Mouse (Mus musculus) megakaryocyte, embryonic 14.5 days (primary cell): ENCODE measurements at regions not wholly inside any gene's neighbourhood (a gene's known extent, or its start where the extent isn't known, plus 50 kb on each side); places are given as distances from the start of the nearest gene placed in this dataset.
A peak's percentile ranks its signal among the peaks of the same experiment; 100 is the strongest.

Experiments used
- H3K27me3 ChIP-seq: replicated peaks from 2 replicates; pipeline ENCODE3; 2012; ENCODE audit warnings: inconsistent platforms
- H3K36me3 ChIP-seq: replicated peaks from 2 replicates; pipeline ENCODE3; 2012; ENCODE audit warnings: low read length, inconsistent platforms, mixed read lengths
- H3K4me1 ChIP-seq: 2 replicates; pipeline ENCODE4 v1.6.1; 2012; ENCODE audit warnings: inconsistent platforms
- H3K4me3 ChIP-seq: replicated peaks from 2 replicates; pipeline ENCODE3; 2012; ENCODE audit warnings: moderate library complexity, mild to moderate bottlenecking, inconsistent platforms
- H3K9me3 ChIP-seq: 2 replicates; pipeline ENCODE4 v1.6.1; 2012; ENCODE audit warnings: inconsistent platforms
- FLI1 ChIP-seq: IDR thresholded peaks from 2 replicates; pipeline ENCODE4 v1.6.1; 2012; ENCODE audit warnings: low read length, inconsistent platforms, mixed read lengths
- GATA1 ChIP-seq: IDR thresholded peaks from 3 replicates; pipeline ENCODE4 v1.6.1; 2012; ENCODE audit warnings: mixed read lengths, low read length, inconsistent platforms, borderline replicate concordance

DNA sequence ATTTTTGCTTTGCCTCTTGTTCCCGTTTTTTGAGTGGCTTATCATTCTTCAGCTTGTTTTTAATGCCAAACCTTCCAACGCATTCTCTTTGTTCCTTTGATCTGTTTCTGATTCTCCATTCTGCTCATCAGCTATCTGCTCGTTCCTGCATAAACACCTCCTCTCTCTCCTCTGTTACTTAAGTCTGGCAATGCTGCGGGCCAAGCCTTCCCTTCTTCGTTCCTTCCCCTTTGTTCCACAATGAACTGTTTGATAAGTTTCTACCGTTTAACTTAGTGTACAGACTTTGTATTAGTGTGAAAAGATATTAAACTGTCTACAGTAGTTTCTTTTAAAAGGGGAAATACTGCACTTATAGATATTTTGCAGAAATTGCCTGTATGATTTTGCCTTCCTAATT is 83.3 kb upstream of the Pik3r1 start:
- Histone ChIP-seq H3K4me3 (no peak overlapping the region), H3K36me3 (no peaks in the 10 kb centered on the region), H3K4me1 (no peaks in the 10 kb centered on the region), H3K27me3 (peaks cover 3% of the 10 kb centered on the region), H3K9me3 (no peaks in the 10 kb centered on the region)
- TF ChIP-seq FLI1 (no peak), GATA1 (no peak)

DNA sequence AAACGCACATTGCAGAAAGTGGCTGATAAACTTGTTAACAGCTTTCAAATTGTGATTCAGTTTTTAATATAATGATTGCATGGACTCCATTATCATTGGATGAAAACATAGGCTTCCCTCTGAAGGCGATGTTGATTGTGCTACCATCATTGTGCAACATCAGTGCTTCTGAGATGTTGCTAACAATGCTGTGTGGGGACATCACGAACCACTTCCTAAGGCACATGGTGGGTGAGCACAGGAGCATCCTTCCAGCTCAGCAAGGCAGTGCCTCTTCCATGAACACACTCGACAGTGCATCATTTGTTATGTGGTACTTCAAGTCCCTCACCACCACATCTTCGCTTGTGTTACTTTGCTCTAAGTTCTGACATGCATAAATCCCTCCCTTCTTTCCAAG is 84.9 kb upstream of the Pik3r1 start:
- no peaks in the 10 kb centered on the region for H3K4me1 ChIP-seq
- TF ChIP-seq FLI1, result no peak
- TF ChIP-seq GATA1, result no peak
- H3K9me3 ChIP-seq, result no peaks in the 10 kb centered on the region
- peaks cover 3% of the 10 kb centered on the region for H3K27me3 ChIP-seq
- H3K4me3 ChIP-seq, result peak overlapping the region; percentile 72
- H3K36me3 ChIP-seq, result no peaks in the 10 kb centered on the region

DNA sequence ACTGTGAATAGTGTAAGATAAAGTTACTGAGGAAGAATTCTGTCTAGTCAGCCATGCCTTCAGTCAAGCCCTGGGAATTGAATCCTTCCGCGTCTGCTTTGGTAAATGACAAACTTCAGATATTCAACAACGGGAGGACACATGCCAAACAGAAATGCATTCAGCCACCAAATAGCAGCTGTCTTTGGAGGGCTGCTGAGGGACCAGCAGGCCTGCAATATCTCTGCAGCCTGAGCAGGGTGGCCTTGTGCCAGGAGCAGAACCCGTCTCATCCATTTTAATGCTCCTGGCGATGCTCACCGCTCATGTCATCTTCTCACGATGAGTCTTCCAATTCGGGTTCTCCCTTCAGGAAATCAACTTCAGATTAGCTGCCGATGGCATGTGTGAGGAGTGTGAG is 87.1 kb upstream of the Pik3r1 start:
- Histone ChIP-seq H3K4me1 (no peaks in the 10 kb centered on the region), H3K27me3 (no peaks in the 10 kb centered on the region), H3K4me3 (no peak overlapping the region), H3K36me3 (no peaks in the 10 kb centered on the region), H3K9me3 (no peaks in the 10 kb centered on the region)
- TF ChIP-seq FLI1, result no peak
- TF ChIP-seq GATA1, result no peak

DNA sequence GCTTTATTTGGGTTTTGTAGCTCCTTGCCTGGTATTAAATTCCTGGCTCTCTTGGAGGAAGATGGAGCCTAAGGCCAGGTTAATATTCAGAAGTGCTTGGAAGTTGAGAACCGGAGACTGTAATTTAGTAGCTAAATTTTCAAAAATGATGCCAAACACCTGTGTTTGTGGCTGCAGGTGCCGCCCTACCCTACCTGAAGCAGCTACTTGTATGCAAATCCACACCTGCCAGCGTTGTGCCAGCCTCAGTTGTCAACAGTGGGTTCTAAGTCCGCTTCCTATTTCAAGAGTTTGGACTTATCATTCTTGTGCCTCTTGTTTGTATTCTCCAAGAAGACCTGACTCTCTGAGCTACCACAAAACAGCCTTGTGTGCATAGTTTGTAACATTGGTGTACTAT is 92.7 kb upstream of the Pik3r1 start:
- no peaks in the 10 kb centered on the region for H3K36me3 ChIP-seq
- H3K27me3 ChIP-seq, result no peaks in the 10 kb centered on the region

DNA sequence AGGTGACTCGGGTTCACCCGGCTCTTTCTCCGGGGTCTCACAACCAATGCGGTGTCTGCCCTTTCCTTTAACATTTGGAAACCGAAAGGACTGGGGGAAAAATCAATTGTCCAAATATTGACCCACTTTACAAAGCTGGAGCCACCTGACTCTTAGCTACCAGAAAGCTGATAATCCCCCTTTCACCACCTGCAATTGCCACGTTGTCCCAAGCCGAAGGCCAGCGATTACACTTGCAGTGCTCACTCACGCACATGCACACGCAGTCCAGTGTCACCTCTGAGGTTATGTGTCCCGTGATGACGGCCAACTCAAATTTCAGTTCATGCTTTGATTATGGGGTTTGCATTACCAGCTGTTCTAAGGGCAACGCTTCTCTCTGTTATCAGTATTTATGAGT is 94.0 kb upstream of the Pik3r1 start:
- Histone ChIP-seq H3K36me3 (no peaks in the 10 kb centered on the region), H3K27me3 (no peaks in the 10 kb centered on the region), H3K4me1 (peaks cover 10% of the 10 kb centered on the region), H3K9me3 (no peaks in the 10 kb centered on the region), H3K4me3 (no peak overlapping the region)
- no peak for TF ChIP-seq FLI1
- no peak for TF ChIP-seq GATA1

More for the DNA sequence above, 92.7 kb upstream of the Pik3r1 start:
- Histone ChIP-seq H3K4me1 (peaks cover 5% of the 10 kb centered on the region), H3K4me3 (no peak overlapping the region), H3K9me3 (no peaks in the 10 kb centered on the region)
- no peak for TF ChIP-seq FLI1
- TF ChIP-seq GATA1, result no peak

DNA sequence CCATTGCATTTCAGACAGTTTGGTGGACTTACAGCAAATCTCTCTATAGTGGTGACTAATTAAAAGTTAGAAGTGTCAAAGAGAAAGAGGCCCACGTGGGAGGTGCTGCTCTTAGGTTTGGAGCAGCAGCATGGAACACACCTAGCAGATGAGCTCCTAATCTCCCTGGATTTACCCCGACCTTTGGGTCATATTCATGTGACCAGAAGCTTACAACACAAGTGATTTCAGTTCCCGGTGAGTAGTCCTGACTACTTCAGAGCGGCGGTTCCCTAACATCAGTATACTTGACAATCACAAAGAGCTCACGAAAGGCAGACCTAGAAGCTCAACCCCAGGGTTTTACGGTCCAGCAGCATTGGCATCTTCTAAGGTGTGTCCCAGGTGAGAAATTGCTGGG is 95.0 kb upstream of the Pik3r1 start:
- Histone ChIP-seq H3K4me3 (no peak overlapping the region), H3K36me3 (no peaks in the 10 kb centered on the region), H3K4me1 (peaks cover 11% of the 10 kb centered on the region), H3K9me3 (no peaks in the 10 kb centered on the region), H3K27me3 (no peaks in the 10 kb centered on the region)
- TF ChIP-seq GATA1 (no peak), FLI1 (no peak)

DNA sequence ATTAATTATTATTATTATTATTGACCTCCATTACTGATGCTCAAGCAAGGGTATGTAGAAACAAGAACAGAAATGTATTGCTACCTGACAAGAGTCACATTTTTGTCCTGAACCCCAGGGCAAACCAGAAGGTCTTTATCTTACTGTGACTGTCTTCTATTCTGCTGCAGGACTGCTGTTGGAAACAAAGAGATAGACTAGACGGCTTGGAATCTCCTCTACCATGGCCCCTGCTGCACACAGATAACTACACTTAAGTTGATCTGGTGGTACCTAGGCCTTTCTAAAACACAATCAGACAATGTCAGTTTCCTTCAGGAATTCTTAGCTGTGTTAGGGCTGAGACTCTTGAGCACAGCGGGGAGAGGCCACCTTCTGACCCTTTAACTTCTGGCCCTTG is 95.6 kb upstream of the Pik3r1 start:
- Histone ChIP-seq H3K4me3 (no peak overlapping the region), H3K36me3 (no peaks in the 10 kb centered on the region), H3K9me3 (no peaks in the 10 kb centered on the region), H3K4me1 (peaks cover 11% of the 10 kb centered on the region), H3K27me3 (no peaks in the 10 kb centered on the region)
- no peak for TF ChIP-seq GATA1
- TF ChIP-seq FLI1, result no peak

DNA sequence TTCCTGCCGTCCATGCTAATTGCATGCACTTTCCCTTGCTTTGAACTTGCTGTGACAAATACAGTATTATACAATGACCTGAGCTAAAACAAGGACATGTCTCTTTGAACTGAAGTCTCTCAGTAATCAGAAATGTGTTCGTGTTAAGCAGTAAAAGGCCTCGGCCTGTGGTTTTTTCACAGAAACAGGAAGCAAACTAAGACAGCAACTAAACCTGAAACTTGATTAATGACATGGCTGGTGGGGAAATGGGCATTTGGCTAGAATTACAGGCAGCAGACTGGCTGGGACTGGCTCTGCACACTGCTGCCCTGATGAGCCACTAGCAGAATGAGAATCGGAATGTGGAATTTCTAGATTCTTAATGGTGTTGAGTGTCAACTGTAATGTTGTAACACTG is 98.8 kb upstream of the Pik3r1 start:
- H3K27me3 ChIP-seq, result no peaks in the 10 kb centered on the region
- H3K4me3 ChIP-seq, result peak overlapping the region; percentile 57
- peaks cover 11% of the 10 kb centered on the region for H3K4me1 ChIP-seq
- no peaks in the 10 kb centered on the region for H3K36me3 ChIP-seq
- no peaks in the 10 kb centered on the region for H3K9me3 ChIP-seq
- TF ChIP-seq GATA1, result no peak
- no peak for TF ChIP-seq FLI1

DNA sequence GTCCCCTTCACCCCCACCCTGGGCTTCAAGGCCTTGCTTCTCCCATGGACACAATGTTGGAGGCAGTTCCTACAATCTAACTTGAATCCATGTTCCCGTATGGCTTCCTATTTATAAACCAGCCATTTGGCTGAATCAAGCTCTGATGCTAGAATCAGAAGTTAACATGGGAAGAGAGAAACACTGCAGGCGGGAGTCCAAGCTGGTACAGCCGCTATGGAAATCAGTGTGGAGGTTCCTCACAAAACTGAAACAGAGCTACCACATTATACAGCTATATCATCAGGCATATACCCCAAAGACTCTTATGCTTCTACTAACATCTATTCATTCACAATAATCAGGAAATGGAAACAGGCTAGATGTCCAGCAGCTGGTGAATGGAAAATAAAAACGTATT is 106.7 kb upstream of the Pik3r1 start:
- Histone ChIP-seq H3K9me3 (no peaks in the 10 kb centered on the region), H3K4me3 (no peak overlapping the region), H3K36me3 (no peaks in the 10 kb centered on the region), H3K27me3 (no peaks in the 10 kb centered on the region), H3K4me1 (peaks cover 6% of the 10 kb centered on the region; the same call in 1 of the 2 replicates)
- TF ChIP-seq FLI1 (no peak), GATA1 (no peak)

DNA sequence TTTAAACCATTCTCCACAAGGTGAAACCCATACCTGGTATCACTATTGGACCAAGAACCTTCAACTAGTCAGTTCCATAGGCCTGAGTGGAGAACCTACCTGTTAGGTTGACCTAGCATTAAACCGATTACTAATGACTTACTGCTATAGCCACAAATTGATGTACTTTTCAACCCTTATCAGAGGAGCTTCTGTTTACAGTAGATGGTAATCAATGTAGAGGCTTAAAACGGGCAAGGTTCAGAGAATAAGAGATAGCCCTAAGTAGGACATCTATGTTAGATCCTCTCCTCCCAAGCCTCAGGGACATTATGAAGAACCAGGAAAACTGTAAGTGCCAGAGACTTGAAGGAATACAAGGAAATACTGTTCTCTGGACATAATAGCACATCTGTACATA is 108.1 kb upstream of the Pik3r1 start:
- peaks cover 6% of the 10 kb centered on the region; the same call in 1 of the 2 replicates for H3K4me1 ChIP-seq
- no peaks in the 10 kb centered on the region for H3K27me3 ChIP-seq
- no peaks in the 10 kb centered on the region for H3K36me3 ChIP-seq
- H3K4me3 ChIP-seq, result no peak overlapping the region
- no peaks in the 10 kb centered on the region for H3K9me3 ChIP-seq
- TF ChIP-seq GATA1, result no peak

DNA sequence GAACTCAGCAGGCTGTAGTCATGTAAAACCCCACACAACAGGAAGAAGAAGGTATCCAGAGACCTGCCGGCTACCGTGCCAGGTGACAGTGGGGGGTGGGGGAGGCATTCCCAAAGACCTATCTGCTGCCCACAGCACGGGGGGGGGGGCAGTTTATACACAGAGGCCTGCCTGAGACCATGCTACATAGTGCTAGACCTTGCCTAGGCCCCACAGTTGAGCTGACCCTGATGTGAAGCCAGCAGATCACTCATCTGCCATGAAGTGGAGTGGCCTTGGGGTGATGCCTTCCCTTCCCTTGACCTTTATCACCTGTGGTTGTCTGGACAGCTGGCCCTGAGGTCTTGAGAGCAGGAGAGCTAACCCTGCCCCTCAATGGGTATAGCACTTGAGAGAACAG is 108.6 kb upstream of the Pik3r1 start:
- Histone ChIP-seq H3K36me3 (no peaks in the 10 kb centered on the region), H3K4me3 (no peak overlapping the region), H3K9me3 (no peaks in the 10 kb centered on the region), H3K27me3 (no peaks in the 10 kb centered on the region), H3K4me1 (peaks cover 6% of the 10 kb centered on the region; the same call in 1 of the 2 replicates)
- no peak for TF ChIP-seq GATA1
- TF ChIP-seq FLI1, result no peak
